Mouse (Mus musculus): ENCODE results near the gene Cyp4a31.
"Not testable (repeated sequence)": the region's sequence is repeated elsewhere in the genome, so short reads cannot be mapped to it uniquely, and the experiment has no call there.

DNA sequence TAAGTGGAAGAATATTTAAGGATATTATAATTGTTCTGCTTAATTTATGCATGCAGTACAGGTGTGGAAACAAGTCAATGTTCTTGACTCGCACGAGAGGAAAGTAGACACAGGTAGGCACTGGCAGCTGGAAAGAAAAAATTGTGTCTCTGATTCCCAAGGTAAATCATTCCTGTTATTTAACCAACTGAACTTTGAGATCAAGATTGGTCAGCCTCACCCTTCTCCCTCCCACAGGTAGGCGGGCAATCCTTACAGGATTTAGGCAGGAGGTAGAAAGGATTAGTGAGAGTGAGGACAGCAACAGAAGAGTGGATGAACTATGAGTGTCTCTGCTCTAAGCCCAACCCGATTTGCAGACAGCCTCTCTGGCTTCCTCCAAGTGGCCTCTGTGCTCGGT lies 45.4 kb upstream of the Cyp4a31 start, which contains the start of gene Cyp4a10:
- 0 out of 2 replicates have a peak, but pooled peaks have one; percentile 35 for TF ChIP-seq POLR2A (IDR thresholded peaks at IDR 0.05; ENCODE audit: extremely low read depth, insufficient read depth, low read length)
- not testable (repeated sequence) for TF ChIP-seq CTCF (IDR thresholded peaks at IDR 0.05; ENCODE audit: low read depth, low read length)
